Mouse (Mus musculus) kidney, embryonic 15.5 days (tissue): ENCODE data around the gene Hoxd9. TPM values are rescaled to one million over a fixed set of nuclear protein-coding genes. Genes with fewer than 3 reads are reported as not detected.
A peak's percentile ranks its signal among the peaks of the same experiment; 100 is the strongest.

Source experiments
- ATAC-seq: fragments of 200-750 bp; cut with Nextera tagmentation; replicated peaks from 2 replicates; pipeline ENCODE4 v1.8.0; 2017; ENCODE audit warnings: moderate TSS enrichment; ENCODE audit not compliant: low FRiP score
- H3K27ac ChIP-seq: fragments of 300-500 bp; sonication (generic); 2 replicates; pipeline ENCODE4 v1.5.1; 2015; ENCODE audit warnings: mild to moderate bottlenecking, inconsistent platforms
- H3K27me3 ChIP-seq: fragments of 300-500 bp; sonication (generic); 2 replicates; pipeline ENCODE4 v1.6.1; 2015; ENCODE audit warnings: inconsistent platforms
- H3K36me3 ChIP-seq: fragments of 300-500 bp; sonication (generic); 2 replicates; pipeline ENCODE4 v1.6.1; 2015; ENCODE audit warnings: inconsistent platforms
- H3K4me1 ChIP-seq: fragments of 300-500 bp; sonication (generic); 2 replicates; pipeline ENCODE4 v1.6.1; 2015; ENCODE audit warnings: inconsistent platforms
- H3K4me2 ChIP-seq: fragments of 300-500 bp; sonication (generic); 2 replicates; pipeline ENCODE4 v1.6.1; 2015; ENCODE audit warnings: moderate library complexity, mild to moderate bottlenecking, inconsistent platforms
- H3K4me3 ChIP-seq: fragments of 300-500 bp; sonication (generic); replicated peaks from 2 replicates; pipeline ENCODE4 v1.5.1; 2015; ENCODE audit warnings: mild to moderate bottlenecking, inconsistent platforms
- H3K9ac ChIP-seq: fragments of 300-500 bp; sonication (generic); 2 replicates; pipeline ENCODE4 v1.6.1; 2015; ENCODE audit warnings: mild to moderate bottlenecking, inconsistent platforms
- H3K9me3 ChIP-seq: fragments of 300-500 bp; sonication (generic); replicated peaks from 2 replicates; pipeline ENCODE4 v1.6.1; 2016; ENCODE audit warnings: inconsistent platforms
- WGBS: fragments of 180-500 bp; shearing (Covaris S2); methylation state at CpG from one replicate; pipeline ENCODE4 v1.1.7; 2015; ENCODE audit warnings: mixed read lengths; 5-methylcytosine and 5-hydroxymethylcytosine counted together
- polyA plus RNA-seq: library from polyadenylated mRNA; unstranded; fragments of >200 nt; fragmentation: Nextera tagmentation; extraction: Ambion mirVana; gene quantifications from 2 replicates; pipeline ENCODE4 v1.2.1, GENCODE M21; 2015

Gene Hoxd9
- polyA plus RNA-seq, 1 experiment from 2014 or later = 38.1 TPM

- Histone ChIP-seq H3K27ac (peak overlapping the region; percentile 86), H3K9ac (peak overlapping the region; percentile 73)
Measured at GRCm38 (mm10) chr2:74688795-74689573, 8.5 kb upstream of the Hoxd9 start.

GRCm38 (mm10) chr2:74689574-74690337 is 7.8 kb upstream of the Hoxd9 start:
- H3K36me3 ChIP-seq = no peaks in the 10 kb centered on the region
- WGBS = 2% methylated on average over 24 of the region's 24 CpGs
- H3K4me1 ChIP-seq = peaks cover 34% of the 10 kb centered on the region
- H3K9me3 ChIP-seq = no peaks in the 10 kb centered on the region
- peak overlapping the region; percentile 55 for H3K4me3 ChIP-seq
- ATAC-seq = no peak
- peak overlapping the region; percentile 80 for H3K4me2 ChIP-seq
- H3K27ac ChIP-seq = peak overlapping the region; percentile 86
- H3K9ac ChIP-seq = peak overlapping the region; percentile 73
- H3K27me3 ChIP-seq = peaks cover 23% of the 10 kb centered on the region

More at GRCm38 (mm10) chr2:74688795-74689573, 8.5 kb upstream of the Hoxd9 start:
- Histone ChIP-seq H3K36me3 (no peaks in the 10 kb centered on the region), H3K4me2 (peak overlapping the region; percentile 80), H3K4me3 (peak overlapping the region; percentile 55), H3K27me3 (peaks cover 26% of the 10 kb centered on the region), H3K4me1 (peaks cover 31% of the 10 kb centered on the region), H3K9me3 (no peaks in the 10 kb centered on the region)
- 6% methylated on average over 12 of the region's 12 CpGs for WGBS
- no peak for ATAC-seq

- Histone ChIP-seq H3K4me1 (peaks cover 39% of the 10 kb centered on the region), H3K9me3 (no peaks in the 10 kb centered on the region), H3K4me3 (peak overlapping the region; percentile 70), H3K27me3 (peaks cover 22% of the 10 kb centered on the region), H3K36me3 (no peaks in the 10 kb centered on the region), H3K9ac (peak overlapping the region; percentile 74), H3K4me2 (peak overlapping the region; percentile 80), H3K27ac (peak overlapping the region; percentile 86)
- WGBS = 5% methylated on average over 8 of the region's 8 CpGs
- no peak for ATAC-seq
Measured at GRCm38 (mm10) chr2:74690338-74690716, 7.2 kb upstream of the Hoxd9 start.

GRCm38 (mm10) chr2:74691022-74691951 is 6.2 kb upstream of the Hoxd9 start, which contains the start of gene Hoxd10:
Hoxd10 (plus strand) TSS chr2:74691924.
- peaks cover 22% of the 10 kb centered on the region; the same call in 1 of the 2 replicates for H3K27me3 ChIP-seq

GRCm38 (mm10) chr2:74691995-74692807 is 5.3 kb upstream of the Hoxd9 start:
- Histone ChIP-seq H3K9me3 (no peaks in the 10 kb centered on the region), H3K4me3 (peak overlapping the region; percentile 70), H3K36me3 (no peaks in the 10 kb centered on the region), H3K27me3 (peaks cover 20% of the 10 kb centered on the region; the same call in 1 of the 2 replicates), H3K4me2 (peak overlapping the region; percentile 80), H3K9ac (peak overlapping the region; percentile 74), H3K4me1 (peaks cover 57% of the 10 kb centered on the region), H3K27ac (peak overlapping the region; percentile 95)
- 2% methylated on average over 35 of the region's 35 CpGs for WGBS
- ATAC-seq = peak; percentile 16; the same call in 1 of the 2 replicates

More at GRCm38 (mm10) chr2:74691022-74691951, 6.2 kb upstream of the Hoxd9 start, which contains the start of gene Hoxd10:
- Histone ChIP-seq H3K4me3 (peak within 1 kb of the TSS; percentile 70), H3K9ac (peak within 1 kb of the TSS; percentile 74), H3K4me2 (peak within 1 kb of the TSS; percentile 80), H3K36me3 (no peaks in the 10 kb centered on the region), H3K9me3 (no peaks in the 10 kb centered on the region), H3K27ac (peak within 1 kb of the TSS; percentile 95), H3K4me1 (peaks cover 49% of the 10 kb centered on the region)
- under 1% methylated on average over 56 of the region's 56 CpGs for WGBS
- ATAC-seq = peak; percentile 93

- Histone ChIP-seq H3K4me3 (peak overlapping the region; percentile 70), H3K9ac (peak overlapping the region; percentile 74), H3K4me1 (peaks cover 54% of the 10 kb centered on the region), H3K27me3 (peaks cover 16% of the 10 kb centered on the region; the same call in 1 of the 2 replicates), H3K27ac (peak overlapping the region; percentile 95), H3K4me2 (peak overlapping the region; percentile 80), H3K9me3 (no peaks in the 10 kb centered on the region), H3K36me3 (no peaks in the 10 kb centered on the region)
- no peak for ATAC-seq
- WGBS = 4% methylated on average over 20 of the region's 20 CpGs
Measured at GRCm38 (mm10) chr2:74692808-74693431, 4.6 kb upstream of the Hoxd9 start.

- Histone ChIP-seq H3K27ac (peak overlapping the region; percentile 95), H3K9ac (peak overlapping the region; percentile 74), H3K4me2 (peak overlapping the region; percentile 80), H3K4me1 (peaks cover 56% of the 10 kb centered on the region), H3K4me3 (peak overlapping the region; percentile 70), H3K9me3 (no peaks in the 10 kb centered on the region), H3K36me3 (no peaks in the 10 kb centered on the region), H3K27me3 (peaks cover 14% of the 10 kb centered on the region; the same call in 1 of the 2 replicates)
- ATAC-seq = no peak
- 16% methylated on average over 4 of the region's 4 CpGs for WGBS
Measured at GRCm38 (mm10) chr2:74693432-74693827, 4.1 kb upstream of the Hoxd9 start.

- Histone ChIP-seq H3K4me3 (peak overlapping the region; percentile 70), H3K27me3 (peaks cover 14% of the 10 kb centered on the region; the same call in 1 of the 2 replicates), H3K27ac (peak overlapping the region; percentile 95), H3K9ac (peak overlapping the region; percentile 74), H3K4me1 (peaks cover 58% of the 10 kb centered on the region), H3K36me3 (no peaks in the 10 kb centered on the region), H3K4me2 (peak overlapping the region; percentile 80), H3K9me3 (no peaks in the 10 kb centered on the region)
- WGBS = 8% methylated on average over 16 of the region's 16 CpGs
- no peak for ATAC-seq
Measured at GRCm38 (mm10) chr2:74694066-74694465, 3.5 kb upstream of the Hoxd9 start.

- H3K36me3 ChIP-seq = no peaks in the 10 kb centered on the region
- 31% methylated on average over 1 of the region's 1 CpGs for WGBS
- no peak for ATAC-seq
- H3K9ac ChIP-seq = peak overlapping the region; percentile 31; the same call in 1 of the 2 replicates
- H3K4me2 ChIP-seq = peak overlapping the region; percentile 80
- H3K9me3 ChIP-seq = no peaks in the 10 kb centered on the region
- peaks cover 70% of the 10 kb centered on the region for H3K4me1 ChIP-seq
- peak overlapping the region; percentile 70 for H3K4me3 ChIP-seq
- H3K27me3 ChIP-seq = peaks cover 17% of the 10 kb centered on the region; the same call in 1 of the 2 replicates
- H3K27ac ChIP-seq = peak overlapping the region; percentile 96
Measured at GRCm38 (mm10) chr2:74695383-74695782, 2.1 kb upstream of the Hoxd9 start.

- Histone ChIP-seq H3K36me3 (no peaks in the 10 kb centered on the region), H3K9me3 (no peaks in the 10 kb centered on the region), H3K27ac (peak overlapping the region; percentile 96), H3K9ac (peak overlapping the region; percentile 48), H3K4me3 (peak overlapping the region; percentile 70), H3K4me2 (peak overlapping the region; percentile 80), H3K4me1 (peaks cover 74% of the 10 kb centered on the region), H3K27me3 (peaks cover 20% of the 10 kb centered on the region; the same call in 1 of the 2 replicates)
- ATAC-seq = no peak
- WGBS = 30% methylated on average over 7 of the region's 7 CpGs
Measured at GRCm38 (mm10) chr2:74695813-74696430, 1.6 kb upstream of the Hoxd9 start.
